8 mouse cellular contexts compared by ENCODE assay signal in the genomic region with DNA sequence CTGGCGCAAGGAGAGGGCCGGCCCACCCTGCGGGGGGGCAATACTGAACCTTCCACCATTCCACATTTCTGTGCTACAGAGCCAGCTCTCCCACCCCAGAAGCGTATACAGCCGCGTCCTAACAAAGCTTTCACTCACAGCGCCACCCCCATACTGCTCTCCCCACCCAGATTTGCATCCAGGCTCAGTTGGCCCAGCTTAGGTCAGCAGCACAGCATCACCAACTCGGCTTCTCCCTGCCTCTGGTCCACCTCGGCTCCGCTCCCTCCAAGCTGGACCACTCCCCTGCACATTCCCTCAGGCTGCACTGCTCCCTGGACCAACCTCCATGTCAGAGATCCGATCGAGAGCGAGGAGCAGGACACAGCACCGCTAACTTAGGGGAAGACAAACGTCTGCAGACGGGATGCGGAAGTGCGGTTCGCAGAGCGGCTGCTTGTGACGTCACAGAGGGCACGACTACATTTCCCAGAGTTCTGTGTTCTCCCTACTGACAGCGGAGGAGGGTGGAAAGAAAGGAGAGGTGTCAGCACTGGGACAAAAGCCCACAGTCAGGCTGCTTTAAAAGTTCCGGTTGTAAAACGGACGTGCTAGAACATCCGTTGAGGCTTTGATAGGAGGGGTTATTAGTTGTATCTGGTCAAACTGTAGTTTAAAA. TPM values are rescaled to one million over a fixed set of nuclear protein-coding genes. Genes with fewer than 3 reads are reported as not detected.
A peak's percentile ranks its signal among the peaks of the same experiment; 100 is the strongest.
DNase-seq lines count a peak whose midpoint lies in the region; ATAC-seq lines count a peak whose summit lies in the region.

Gm26965 (minus strand) TSS at position 399 of the 658 bp plus-strand sequence.
Zfp87 (minus strand) TSS at position 425 of the 658 bp plus-strand sequence.

- peaks cover 12% of the 10 kb centered on the region for H3K4me1 ChIP-seq in heart, embryonic 10.5 days
- peaks cover 17% of the 10 kb centered on the region for H3K4me1 ChIP-seq in kidney, embryonic 15.5 days

- ATAC-seq in erythroblast, adult 5-6 weeks (replicated peaks; ENCODE audit: low FRiP score, poor library complexity, severe bottlenecking), result peak; percentile 100
- ATAC-seq in kidney, embryonic 15.5 days (replicated peaks; ENCODE audit: low FRiP score), result peak; percentile 99
- ATAC-seq in monocyte, adult 5-6 weeks (replicated peaks; ENCODE audit: insufficient number of reproducible peaks, low FRiP score, low TSS enrichment, poor library complexity, severe bottlenecking), result peak; percentile 99

- H3K9me3 ChIP-seq in heart, embryonic 10.5 days, result no peaks in the 10 kb centered on the region
- H3K9me3 ChIP-seq in kidney, embryonic 15.5 days (replicated peaks), result no peaks in the 10 kb centered on the region

- H3K27me3 ChIP-seq in heart, embryonic 10.5 days (ENCODE audit: insufficient read depth, poor library complexity, severe bottlenecking), result no peaks in the 10 kb centered on the region
- no peaks in the 10 kb centered on the region for H3K27me3 ChIP-seq in kidney, embryonic 15.5 days

- under 1% methylated on average over 27 of the region's 27 CpGs for WGBS in heart, embryonic 10.5 days
- WGBS in kidney, embryonic 15.5 days, result under 1% methylated on average over 27 of the region's 27 CpGs

- peak within 1 kb of the TSS; percentile 88 for H3K27ac ChIP-seq in heart, embryonic 10.5 days
- H3K27ac ChIP-seq in kidney, embryonic 15.5 days, result peak within 1 kb of the TSS; percentile 72

- peak within 1 kb of the TSS; percentile 57 for H3K9ac ChIP-seq in kidney, embryonic 15.5 days

- H3K4me3 ChIP-seq in heart, embryonic 10.5 days, result peak within 1 kb of the TSS; percentile 89
- H3K4me3 ChIP-seq in kidney, embryonic 15.5 days (replicated peaks), result peak within 1 kb of the TSS; percentile 69

- H3K36me3 ChIP-seq in heart, embryonic 10.5 days, result peaks cover under 1% of the 10 kb centered on the region
- peaks cover 7% of the 10 kb centered on the region; the same call in 1 of the 2 replicates for H3K36me3 ChIP-seq in kidney, embryonic 15.5 days

- H3K4me2 ChIP-seq in kidney, embryonic 15.5 days, result peak within 1 kb of the TSS; percentile 83

- DNase-seq in B cell, adult 2 months, result peak; percentile 93
- peak; percentile 98 for DNase-seq in brain, adult 2 months (ENCODE audit: low read depth, low spot score)
- DNase-seq in heart, embryonic 10.5 days (ENCODE audit: low spot score), result peak; percentile 97
- DNase-seq in liver, result peak; percentile 89
- DNase-seq in spleen, postnatal 4 days (ENCODE audit: low spot score in 2 of 2), result peak; percentile 87 to 90

RNA-seq across cellular contexts. Expression of gene Gm26965, which starts in this region (rescaled TPM):
- total RNA-seq in erythroblast, adult 5-6 weeks (2015; ENCODE audit: low replicate concordance), result not detected in 2 replicates
- not detected in 2 replicates for total RNA-seq in erythroblast, adult 5-6 weeks (2017; ENCODE audit: low replicate concordance)
- not detected in 2 replicates for polyA plus RNA-seq in heart, embryonic 10.5 days (2016; fragmentation: Nextera tagmentation; extraction: Ambion mirVana)
- polyA plus RNA-seq in kidney, embryonic 15.5 days (2015; fragmentation: Nextera tagmentation; extraction: Ambion mirVana), result not detected in 2 replicates
- not detected in 3 replicates for total RNA-seq in monocyte, adult 5-6 weeks (2017)

RNA-seq across cellular contexts. Expression of gene Zfp87, which starts in this region (rescaled TPM):
- 5.8 and 7.1 TPM in 2 replicates for total RNA-seq in erythroblast, adult 5-6 weeks (2015; ENCODE audit: low replicate concordance)
- total RNA-seq in erythroblast, adult 5-6 weeks (2017; ENCODE audit: low replicate concordance), result 10.6 and 23.1 TPM in 2 replicates
- polyA plus RNA-seq in heart, embryonic 10.5 days (2016; fragmentation: Nextera tagmentation; extraction: Ambion mirVana), result 14.9 and 16.7 TPM in 2 replicates
- polyA plus RNA-seq in kidney, embryonic 15.5 days (2015; fragmentation: Nextera tagmentation; extraction: Ambion mirVana), result 25.6 and 26.1 TPM in 2 replicates
- total RNA-seq in monocyte, adult 5-6 weeks (2017), result 20.6 to 39.0 TPM (median 24.3 TPM) in 3 replicates

Comparison
In these comparisons a context has a peak if more than half of its experiments do, and no peak if none do; other contexts are left out.
1. Peak in every context shown above with its lines: DNase-seq, ATAC-seq, H3K4me3 ChIP-seq and H3K27ac ChIP-seq.